Mouse (Mus musculus): ENCODE results near the gene Itga8.

DNA sequence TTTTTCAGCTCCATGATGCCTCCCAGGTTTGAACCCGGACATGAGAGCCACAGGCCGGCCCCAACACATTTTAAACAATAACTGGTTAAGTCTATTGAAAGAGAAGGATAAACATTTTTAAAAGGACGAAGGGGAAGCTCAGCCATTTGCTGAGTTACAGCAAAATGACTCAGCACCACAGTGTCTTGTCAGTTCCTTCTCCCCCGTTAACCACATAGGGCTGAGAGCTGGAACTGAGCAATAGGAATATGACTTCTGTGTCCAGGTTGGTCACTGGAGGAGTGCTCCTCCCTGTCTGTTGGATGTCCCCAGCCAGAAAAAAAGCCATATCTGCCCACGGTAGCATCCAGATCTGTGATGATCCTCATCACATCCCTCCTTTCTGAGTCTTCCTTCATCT is 95.4 kb downstream of the Itga8 start:
- TF ChIP-seq CTCF (IDR thresholded peaks at IDR 0.05; ENCODE audit: borderline replicate concordance, control insufficient read depth, extremely low read depth, insufficient read depth, low read length, poor library complexity), result no peak
- TF ChIP-seq POLR2A (IDR thresholded peaks at IDR 0.05; ENCODE audit: control insufficient read depth, extremely low read depth, insufficient read depth, low read length, poor library complexity), result no peak

Data from thymus, adult 2 months (tissue).